Mouse (Mus musculus) cerebellum, postnatal 36 days (tissue): ENCODE results near the gene 1700088E04Rik.
A peak's percentile ranks its signal among the peaks of the same experiment; 100 is the strongest.

Source experiments
- DNase-seq, 2 experiments: peaks; one replicate each; pipeline ENCODE4 v3.0.0; 2021 to 2022; ENCODE audit warnings: mixed read lengths in 2 of 2

The 1700088E04Rik gene

GRCm38 (mm10) chr15:79130782-79131181 lies 10.3 kb downstream of the 1700088E04Rik start:
- DNase-seq, result peak in 1 of 2 experiments; percentile 35

- no peak for DNase-seq
Observed at GRCm38 (mm10) chr15:79129311-79129710, 11.7 kb downstream of the 1700088E04Rik start.

GRCm38 (mm10) chr15:79128208-79128607 lies 12.8 kb downstream of the 1700088E04Rik start:
- DNase-seq, result no peak

GRCm38 (mm10) chr15:79127101-79127500 lies 14.0 kb downstream of the 1700088E04Rik start:
- no peak for DNase-seq

GRCm38 (mm10) chr15:79126217-79126932 lies 14.7 kb downstream of the 1700088E04Rik start:
- peak; percentile 56 to 67 for DNase-seq

- DNase-seq, result no peak
Observed at GRCm38 (mm10) chr15:79124331-79124875, 16.6 kb downstream of the 1700088E04Rik start.

- DNase-seq, result no peak
Observed at GRCm38 (mm10) chr15:79123751-79124150, 17.3 kb downstream of the 1700088E04Rik start.

GRCm38 (mm10) chr15:79122546-79122945 lies 18.5 kb downstream of the 1700088E04Rik start:
- no peak for DNase-seq

- no peak for DNase-seq
Observed at GRCm38 (mm10) chr15:79122119-79122518, 18.9 kb downstream of the 1700088E04Rik start.

- no peak for DNase-seq
Observed at GRCm38 (mm10) chr15:79119491-79119890, 21.6 kb downstream of the 1700088E04Rik start.

GRCm38 (mm10) chr15:79115276-79115675 lies 25.8 kb downstream of the 1700088E04Rik start:
- DNase-seq, result no peak

- DNase-seq, result no peak
Observed at GRCm38 (mm10) chr15:79111774-79112173, 29.3 kb downstream of the 1700088E04Rik start.

GRCm38 (mm10) chr15:79110528-79110927 lies 30.5 kb downstream of the 1700088E04Rik start:
- no peak for DNase-seq

- no peak for DNase-seq
Observed at GRCm38 (mm10) chr15:79110031-79110430, 31.0 kb downstream of the 1700088E04Rik start.

GRCm38 (mm10) chr15:79109321-79109934 lies 31.6 kb downstream of the 1700088E04Rik start:
- DNase-seq, result no peak

- DNase-seq, result peak; percentile 79
Observed at GRCm38 (mm10) chr15:79108421-79109320, 32.4 kb downstream of the 1700088E04Rik start, which contains the start of gene Micall1. Gene Micall1, plus strand, starts transcription at chr15:79108898.

- no peak for DNase-seq
Observed at GRCm38 (mm10) chr15:79107966-79108365, 33.1 kb downstream of the 1700088E04Rik start.

- no peak for DNase-seq
Observed at GRCm38 (mm10) chr15:79105804-79106203, 35.2 kb downstream of the 1700088E04Rik start.

- no peak for DNase-seq
Observed at GRCm38 (mm10) chr15:79103264-79103663, 37.8 kb downstream of the 1700088E04Rik start.

GRCm38 (mm10) chr15:79101531-79101930 lies 39.5 kb downstream of the 1700088E04Rik start:
- DNase-seq, result no peak

GRCm38 (mm10) chr15:79100391-79100790 lies 40.7 kb downstream of the 1700088E04Rik start:
- DNase-seq, result no peak

- no peak for DNase-seq
Observed at GRCm38 (mm10) chr15:79099456-79099855, 41.6 kb downstream of the 1700088E04Rik start.

GRCm38 (mm10) chr15:79098868-79099267 lies 42.2 kb downstream of the 1700088E04Rik start:
- no peak for DNase-seq
